Comparison of ENCODE assay signal across 14 mouse cellular contexts in genomic region chr4:45522956-45523355, GRCm38 (mm10). TPM values are rescaled to one million over a fixed set of nuclear protein-coding genes. Genes with fewer than 3 reads are reported as not detected.
DNase-seq lines count a peak whose midpoint lies in the region; ATAC-seq and TF ChIP-seq lines count a peak whose summit lies in the region.
"Had no signal": no experiment of that assay in that cellular context is flagged by ENCODE, and none has a peak within 500 bp of the region (broad histone marks: within the 10 kb centered on the region; RNA-seq: fewer than 3 reads in every experiment).

No protein-coding gene starts in this region.

- H3K36me3 ChIP-seq in heart, embryonic 12.5 days: peaks cover 4% of the 10 kb centered on the region; the same call in 1 of the 2 replicates
- H3K36me3 ChIP-seq in lung, postnatal 0 days (ENCODE audit: insufficient read depth, low read length): no peaks in the 10 kb centered on the region
- H3K36me3 ChIP-seq in small intestine, adult 2 months (ENCODE audit: control insufficient read depth, insufficient read depth, low read length): 0 out of 2 replicates have a peak, but pooled peaks cover 4% of the 10 kb centered on the region
- no peaks in the 10 kb centered on the region for H3K36me3 ChIP-seq in hindbrain, postnatal 0 days (ENCODE audit: insufficient read depth, low read length)
- H3K36me3 ChIP-seq: G1E had no signal

- no peak for ATAC-seq in heart, embryonic 12.5 days (ENCODE audit: insufficient number of reproducible peaks, low FRiP score)
- ATAC-seq in lung, postnatal 0 days: peak; percentile 32
- ATAC-seq in hindbrain, postnatal 0 days: no peak

- TF ChIP-seq POLR2A in small intestine, adult 2 months (IDR thresholded peaks at IDR 0.05; ENCODE audit: low read depth, low read length): no peak

- no peak for TF ChIP-seq CTCF in lung, postnatal 0 days (IDR thresholded peaks at IDR 0.05)
- no peak for TF ChIP-seq CTCF in small intestine, adult 2 months (IDR thresholded peaks at IDR 0.05; ENCODE audit: extremely low read depth, insufficient read length, insufficient replicate concordance, low read depth, low read length)
- no peak for TF ChIP-seq CTCF in hindbrain, postnatal 0 days (IDR thresholded peaks at IDR 0.05; ENCODE audit: low read depth)

- H3K9me3 ChIP-seq in heart, embryonic 12.5 days (replicated peaks): no peaks in the 10 kb centered on the region
- H3K9me3 ChIP-seq in lung, postnatal 0 days (ENCODE audit: low read length): no peaks in the 10 kb centered on the region
- H3K9me3 ChIP-seq in hindbrain, postnatal 0 days (ENCODE audit: low read length): no peaks in the 10 kb centered on the region
- H3K9me3 ChIP-seq: G1E; limb, embryonic 13.5 days had no signal

- H3K4me3 ChIP-seq in heart, embryonic 12.5 days: no peak overlapping the region
- H3K4me3 ChIP-seq in lung, postnatal 0 days (ENCODE audit: low read depth, low read length): no peak overlapping the region
- no peak overlapping the region for H3K4me3 ChIP-seq in small intestine, adult 2 months (ENCODE audit: low read depth, low read length)
- H3K4me3 ChIP-seq in hindbrain, postnatal 0 days (ENCODE audit: low read length): no peak overlapping the region
- H3K4me3 ChIP-seq: limb, embryonic 13.5 days had no signal

- no peak overlapping the region for H3K27ac ChIP-seq in heart, embryonic 12.5 days (ENCODE audit: poor library complexity, severe bottlenecking)
- H3K27ac ChIP-seq in lung, postnatal 0 days (ENCODE audit: low read length): 0 out of 2 replicates have a peak overlapping the region, but pooled peaks have one; percentile 14
- peak overlapping the region; percentile 76 for H3K27ac ChIP-seq in small intestine, adult 2 months (ENCODE audit: insufficient read depth, low read depth, low read length)
- no peak overlapping the region for H3K27ac ChIP-seq in hindbrain, postnatal 0 days
- H3K27ac ChIP-seq: limb, embryonic 13.5 days had no signal

- no peak for DNase-seq in heart, postnatal 4 days
- peak; percentile 37 for DNase-seq in lung, postnatal 0 days (ENCODE audit: low spot score)
- DNase-seq in lung, adult 18-20 months: no peak
- peak; percentile 61 for DNase-seq in kidney, postnatal 14 days
- DNase-seq in hindbrain, postnatal 0 days (ENCODE audit: low spot score): no peak
- DNase-seq: adrenal gland, postnatal 10 days; cerebellum, postnatal 25 days; layer of hippocampus, adult 9-11 months; lung, postnatal 4 days had no signal

- H3K9ac ChIP-seq in heart, embryonic 12.5 days: no peak overlapping the region
- no peak overlapping the region for H3K9ac ChIP-seq in lung, postnatal 0 days (replicated peaks; ENCODE audit: low read depth)
- H3K9ac ChIP-seq in hindbrain, postnatal 0 days (replicated peaks; ENCODE audit: low read length): no peak overlapping the region
- H3K9ac ChIP-seq: limb, embryonic 13.5 days had no signal

- no peak for TF ChIP-seq EP300 in lung, postnatal 0 days (IDR thresholded peaks at IDR 0.05)

- H3K4me2 ChIP-seq in heart, embryonic 12.5 days: 0 out of 2 replicates have a peak overlapping the region, but pooled peaks have one; percentile 2
- peak overlapping the region; percentile 1; the same call in 1 of the 2 replicates for H3K4me2 ChIP-seq in lung, postnatal 0 days (replicated peaks; ENCODE audit: low read depth, low read length)
- no peak overlapping the region for H3K4me2 ChIP-seq in hindbrain, postnatal 0 days (ENCODE audit: low read depth, low read length)
- H3K4me2 ChIP-seq: limb, embryonic 13.5 days; midbrain, embryonic 11.5 days had no signal

- peaks cover 80% of the 10 kb centered on the region for H3K4me1 ChIP-seq in heart, embryonic 12.5 days (replicated peaks)
- peaks cover 35% of the 10 kb centered on the region for H3K4me1 ChIP-seq in lung, postnatal 0 days (ENCODE audit: insufficient read depth, low read depth, low read length)
- peaks cover 37% of the 10 kb centered on the region for H3K4me1 ChIP-seq in small intestine, adult 2 months (ENCODE audit: control insufficient read depth, insufficient read depth, insufficient read length, low read length)
- peaks cover 7% of the 10 kb centered on the region; the same call in 1 of the 2 replicates for H3K4me1 ChIP-seq in hindbrain, postnatal 0 days (ENCODE audit: insufficient read depth, low read length)

- H3K27me3 ChIP-seq in heart, embryonic 12.5 days (replicated peaks): no peaks in the 10 kb centered on the region
- no peaks in the 10 kb centered on the region for H3K27me3 ChIP-seq in lung, postnatal 0 days (replicated peaks; ENCODE audit: insufficient read depth, low read length)
- no peaks in the 10 kb centered on the region for H3K27me3 ChIP-seq in small intestine, adult 2 months (ENCODE audit: control insufficient read depth, insufficient read depth, low read length)
- no peaks in the 10 kb centered on the region for H3K27me3 ChIP-seq in hindbrain, postnatal 0 days (ENCODE audit: insufficient read depth, low read length)
- H3K27me3 ChIP-seq: limb, embryonic 13.5 days had no signal

RNA-seq across cellular contexts. Expression of gene Shb, which starts 9.3 kb away (rescaled TPM):
- polyA plus RNA-seq in heart, embryonic 12.5 days (2016; fragmentation: Nextera tagmentation; extraction: Ambion mirVana): 13.9 and 15.3 TPM in 2 replicates
- 10 to 100 TPM; 69.3 to 70.9 TPM for total RNA-seq in heart, postnatal 4 days (2021)
- polyA plus RNA-seq in lung, postnatal 0 days (2015; fragmentation: Nextera tagmentation; extraction: Ambion mirVana): 7.1 and 8.8 TPM in 2 replicates
- polyA plus RNA-seq in small intestine, adult 2 months (2012; rRNA removed): 33.0 and 71.5 TPM in 2 replicates
- total RNA-seq in hindbrain, postnatal 0 days (2014; rRNA removed): 29.0 and 33.6 TPM in 2 replicates
- polyA plus RNA-seq in hindbrain, postnatal 0 days (2015; fragmentation: Nextera tagmentation; extraction: Ambion mirVana): 5.5 and 6.1 TPM in 2 replicates
- total RNA-seq: G1E had no signal
- polyA plus RNA-seq: G1E had no signal

Comparison
In these comparisons a context has a peak if more than half of its experiments do, and no peak if none do; other contexts are left out.
1. DNase-seq: peak in lung, postnatal 0 days (single experiment) and kidney, postnatal 14 days (single experiment); none in heart, postnatal 4 days (single experiment), lung, adult 18-20 months (0 of 2) and hindbrain, postnatal 0 days (single experiment).
2. H3K27ac ChIP-seq: peak in lung, postnatal 0 days (single experiment) and small intestine, adult 2 months (single experiment); none in heart, embryonic 12.5 days (single experiment) and hindbrain, postnatal 0 days (single experiment).